Mouse (Mus musculus) intestine, postnatal 0 days (tissue): ENCODE measurements around the gene Ost4. TPM values are rescaled to one million over a fixed set of nuclear protein-coding genes. Genes with fewer than 3 reads are reported as not detected.
A peak's percentile ranks its signal among the peaks of the same experiment; 100 is the strongest.

Experiments used
- ATAC-seq: fragments of 200-750 bp; cut with Nextera tagmentation; 2 replicates; pipeline ENCODE4 v1.8.0; 2017; ENCODE audit warnings: mild to moderate bottlenecking, moderate TSS enrichment, moderate library complexity
- H3K27ac ChIP-seq: fragments of 300-500 bp; sonication (generic); 2 replicates; pipeline ENCODE4 v1.5.1; 2014; ENCODE audit warnings: mild to moderate bottlenecking, low read depth, low read length, moderate library complexity
- H3K27me3 ChIP-seq: fragments of 300-500 bp; sonication (generic); replicated peaks from 2 replicates; pipeline ENCODE4 v1.6.1; 2014; ENCODE audit warnings: low read length, mixed read lengths; ENCODE audit not compliant: control insufficient read depth, insufficient read depth
- H3K36me3 ChIP-seq: fragments of 300-500 bp; sonication (generic); 2 replicates; pipeline ENCODE4 v1.6.1; 2014; ENCODE audit warnings: mild to moderate bottlenecking, moderate library complexity; ENCODE audit not compliant: control insufficient read depth, insufficient read depth
- H3K4me1 ChIP-seq: fragments of 300-500 bp; sonication (generic); replicated peaks from 2 replicates; pipeline ENCODE4 v1.6.1; 2014; ENCODE audit warnings: antibody characterized with exemption, low read length, mixed read lengths; ENCODE audit not compliant: control insufficient read depth, insufficient read depth
- H3K4me2 ChIP-seq: fragments of 300-500 bp; sonication (generic); replicated peaks from 2 replicates; pipeline ENCODE4 v1.6.1; 2014; ENCODE audit warnings: low read depth, mild to moderate bottlenecking, moderate library complexity
- H3K4me3 ChIP-seq: fragments of 300-500 bp; sonication (generic); 2 replicates; pipeline ENCODE4 v1.5.1; 2014; ENCODE audit warnings: low read depth, low read length
- H3K9ac ChIP-seq: fragments of 300-500 bp; sonication (generic); 2 replicates; pipeline ENCODE4 v1.6.1; 2014; ENCODE audit warnings: mild to moderate bottlenecking, low read depth, low read length
- H3K9me3 ChIP-seq: fragments of 300-500 bp; sonication (generic); 2 replicates; pipeline ENCODE4 v1.6.1; 2016; ENCODE audit warnings: mixed run types; ENCODE audit not compliant: control insufficient read depth
- CTCF ChIP-seq: sonication (generic); IDR thresholded peaks from 2 replicates; pipeline ENCODE4 v1.5.1; 2016; ENCODE audit warnings: low read depth, mild to moderate bottlenecking, control low read depth, antibody characterized with exemption, moderate library complexity
- WGBS: fragments of 180-500 bp; shearing (Covaris S2); extraction: QIAGEN DNeasy Blood & Tissue Kit; methylation state at CpG from one replicate; pipeline ENCODE4 v1.1.7; 2014; 5-methylcytosine and 5-hydroxymethylcytosine counted together
- polyA plus RNA-seq: library from polyadenylated mRNA; unstranded; fragments of >200 nt; fragmentation: Nextera tagmentation; extraction: Ambion mirVana; gene quantifications from 2 replicates; pipeline ENCODE4 v1.2.1, GENCODE M21; 2015

Ost4 gene
- polyA plus RNA-seq, 1 experiment from 2014 or later, result 495 TPM

- 64% methylated on average over 2 of the region's 2 CpGs for WGBS
- H3K4me1 ChIP-seq, result peaks cover 7% of the 10 kb centered on the region; the same call in 1 of the 2 replicates
- ATAC-seq, result no peak
- H3K9me3 ChIP-seq, result no peaks in the 10 kb centered on the region
- TF ChIP-seq CTCF, result no peak
- peak overlapping the region; percentile 82 for H3K4me2 ChIP-seq
- no peaks in the 10 kb centered on the region for H3K27me3 ChIP-seq
- H3K4me3 ChIP-seq, result peak overlapping the region; percentile 60; the same call in 1 of the 2 replicates
- peak overlapping the region; percentile 94; the same call in 1 of the 2 replicates for H3K27ac ChIP-seq
- no peak overlapping the region for H3K9ac ChIP-seq
- H3K36me3 ChIP-seq, result peaks cover 40% of the 10 kb centered on the region
Measured at GRCm38 (mm10) chr5:30950922-30951321, 43.3 kb upstream of the Ost4 start.

GRCm38 (mm10) chr5:30950451-30950850, 42.9 kb upstream of the Ost4 start:
- Histone ChIP-seq H3K9me3 (no peaks in the 10 kb centered on the region), H3K4me1 (peaks cover 7% of the 10 kb centered on the region; the same call in 1 of the 2 replicates), H3K9ac (peak overlapping the region; percentile 61), H3K4me3 (peak overlapping the region; percentile 60), H3K4me2 (peak overlapping the region; percentile 82), H3K36me3 (peaks cover 35% of the 10 kb centered on the region), H3K27me3 (no peaks in the 10 kb centered on the region), H3K27ac (peak overlapping the region; percentile 94)
- TF ChIP-seq CTCF, result no peak
- 42% methylated on average over 4 of the region's 4 CpGs for WGBS
- ATAC-seq, result no peak

- peak; percentile 59 for ATAC-seq
- H3K9me3 ChIP-seq, result no peaks in the 10 kb centered on the region
- H3K9ac ChIP-seq, result peak overlapping the region; percentile 61
- H3K4me1 ChIP-seq, result peaks cover 7% of the 10 kb centered on the region; the same call in 1 of the 2 replicates
- H3K36me3 ChIP-seq, result peaks cover 29% of the 10 kb centered on the region
- peak overlapping the region; percentile 94 for H3K27ac ChIP-seq
- peak overlapping the region; percentile 60 for H3K4me3 ChIP-seq
- WGBS, result under 1% methylated on average over 31 of the region's 31 CpGs
- TF ChIP-seq CTCF, result peak; percentile 36
- H3K4me2 ChIP-seq, result peak overlapping the region; percentile 82
- no peaks in the 10 kb centered on the region for H3K27me3 ChIP-seq
Measured at GRCm38 (mm10) chr5:30949654-30950326, 42.2 kb upstream of the Ost4 start.

GRCm38 (mm10) chr5:30948620-30949019, 41.0 kb upstream of the Ost4 start:
- Histone ChIP-seq H3K4me3 (no peak overlapping the region), H3K36me3 (peaks cover 17% of the 10 kb centered on the region), H3K9me3 (no peaks in the 10 kb centered on the region), H3K4me2 (peak overlapping the region; percentile 82; the same call in 1 of the 2 replicates), H3K27ac (peak overlapping the region; percentile 94), H3K27me3 (no peaks in the 10 kb centered on the region), H3K4me1 (peaks cover 7% of the 10 kb centered on the region; the same call in 1 of the 2 replicates), H3K9ac (no peak overlapping the region)
- TF ChIP-seq CTCF, result no peak
- 42% methylated on average over 5 of the region's 5 CpGs for WGBS
- ATAC-seq, result peak; percentile 70

GRCm38 (mm10) chr5:30944956-30945781, 37.6 kb upstream of the Ost4 start, which contains the start of gene Cgref1:
TSS of gene Cgref1 (minus strand) at chr5:30945591.
- Histone ChIP-seq H3K27me3 (no peaks in the 10 kb centered on the region), H3K36me3 (no peaks in the 10 kb centered on the region), H3K9ac (peak within 1 kb of the TSS; percentile 54), H3K9me3 (no peaks in the 10 kb centered on the region), H3K4me3 (peak within 1 kb of the TSS; percentile 48), H3K27ac (peak within 1 kb of the TSS; percentile 95), H3K4me2 (peak within 1 kb of the TSS; percentile 74), H3K4me1 (no peaks in the 10 kb centered on the region)
- peak; percentile 83 for TF ChIP-seq CTCF
- ATAC-seq, result peak; percentile 76
- WGBS, result 4% methylated on average over 44 of the region's 44 CpGs

- H3K36me3 ChIP-seq, result no peaks in the 10 kb centered on the region
- H3K27ac ChIP-seq, result peak overlapping the region; percentile 95
- 76% methylated on average over 6 of the region's 6 CpGs for WGBS
- H3K9ac ChIP-seq, result peak overlapping the region; percentile 54
- H3K4me2 ChIP-seq, result peak overlapping the region; percentile 74
- no peaks in the 10 kb centered on the region for H3K9me3 ChIP-seq
- no peak for ATAC-seq
- H3K4me3 ChIP-seq, result peak overlapping the region; percentile 48; the same call in 1 of the 2 replicates
- no peaks in the 10 kb centered on the region for H3K4me1 ChIP-seq
- TF ChIP-seq CTCF, result no peak
- no peaks in the 10 kb centered on the region for H3K27me3 ChIP-seq
Measured at GRCm38 (mm10) chr5:30944344-30944743, 36.8 kb upstream of the Ost4 start.
